Mouse (Mus musculus): ENCODE measurements at regions not wholly inside any gene's neighbourhood (a gene's known extent, or its start where the extent isn't known, plus 50 kb on each side); places are given as distances from the start of the nearest gene placed in this dataset.
A peak's percentile ranks its signal among the peaks of the same experiment; 100 is the strongest.

DNA sequence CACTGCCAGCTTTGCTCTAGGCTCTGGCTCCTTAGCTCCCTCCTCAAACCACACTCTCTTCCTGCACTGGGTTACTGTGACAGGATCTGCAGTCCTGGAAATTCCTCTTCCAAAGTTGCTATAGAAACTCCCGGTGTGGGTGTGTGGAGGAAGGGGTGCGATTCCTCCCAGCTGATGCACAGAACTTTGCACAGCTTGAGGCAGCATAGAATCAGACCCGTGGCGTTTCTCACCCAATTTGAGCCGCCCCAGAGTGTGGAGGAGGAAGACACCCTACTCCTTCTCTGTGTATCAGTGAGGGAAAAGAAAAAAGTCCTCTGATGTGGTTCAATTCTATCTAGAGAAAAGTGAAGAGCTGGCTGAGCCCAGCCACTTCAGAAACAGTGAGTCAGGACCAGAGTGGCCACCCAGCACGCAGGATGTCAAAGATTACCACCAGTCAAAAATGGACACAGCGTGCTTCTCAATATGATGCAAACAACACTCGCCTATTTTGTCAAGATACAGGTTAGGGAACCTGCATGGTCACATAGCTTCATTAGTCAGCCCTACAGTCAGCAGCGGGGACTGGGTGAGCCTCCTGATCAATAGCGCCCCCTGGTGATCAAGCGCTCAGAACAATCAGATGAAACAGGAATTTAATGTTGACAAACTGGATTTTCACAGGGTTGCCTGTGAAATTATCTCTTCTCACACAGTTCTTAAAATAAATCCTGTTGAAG, 98.7 kb upstream of the Otud7a start:
- no peak for TF ChIP-seq NELFE (IDR thresholded peaks at IDR 0.05; ENCODE audit: low read depth, low read length)
- no peak for TF ChIP-seq ZC3H11A (IDR thresholded peaks at IDR 0.05; ENCODE audit: low read depth, low read length)
- TF ChIP-seq POLR2A (IDR thresholded peaks at IDR 0.05; ENCODE audit: low read depth, low read length), result no peak
- TF ChIP-seq CTCF (conservative IDR thresholded peaks at IDR 0.05 in 1 of 2, IDR thresholded peaks at IDR 0.05 in 1 of 2; ENCODE audit: low read depth in 2 of 2, low read length in 2 of 2), result peak; percentile 24 to 42; a peak in 3 of 4 replicates
- no peak for TF ChIP-seq E2F4 (IDR thresholded peaks at IDR 0.05; ENCODE audit: insufficient replicate concordance, low read depth, low read length)
- TF ChIP-seq POLR2AphosphoS2 (IDR thresholded peaks at IDR 0.05; ENCODE audit: low read depth, low read length), result no peak
- TF ChIP-seq TCF12 (IDR thresholded peaks at IDR 0.05; ENCODE audit: low read depth, low read length), result no peak
- TF ChIP-seq UBTF (IDR thresholded peaks at IDR 0.05; ENCODE audit: low read depth, low read length), result no peak
